Mouse (Mus musculus) large intestine, adult 2 months (tissue): Measurements from ENCODE around the gene Defb3. TPM values are rescaled to one million over a fixed set of nuclear protein-coding genes. Genes with fewer than 3 reads are reported as not detected.
"Not testable (repeated sequence)": the region's sequence is repeated elsewhere in the genome, so short reads cannot be mapped to it uniquely, and the experiment has no call there.

Experiments used
- DNase-seq: peaks from one replicate; pipeline ENCODE4 v3.0.0-alpha.2; 2012; ENCODE audit warnings: low read depth, low spot score
- WGBS: fragments of 180-500 bp; shearing (Covaris S2); methylation state at CpG from one replicate; pipeline ENCODE4 v1.1.7; 2018; 5-methylcytosine and 5-hydroxymethylcytosine counted together
- polyA plus RNA-seq: library from polyadenylated mRNA; depleted of rRNA; stranded (reverse); fragments of >200 nt; gene quantifications from 2 replicates; pipeline ENCODE4 v1.2.3, GENCODE M21; 2012; rRNA removed

The Defb3 gene
- polyA plus RNA-seq, result not detected in 2 replicates

DNA sequence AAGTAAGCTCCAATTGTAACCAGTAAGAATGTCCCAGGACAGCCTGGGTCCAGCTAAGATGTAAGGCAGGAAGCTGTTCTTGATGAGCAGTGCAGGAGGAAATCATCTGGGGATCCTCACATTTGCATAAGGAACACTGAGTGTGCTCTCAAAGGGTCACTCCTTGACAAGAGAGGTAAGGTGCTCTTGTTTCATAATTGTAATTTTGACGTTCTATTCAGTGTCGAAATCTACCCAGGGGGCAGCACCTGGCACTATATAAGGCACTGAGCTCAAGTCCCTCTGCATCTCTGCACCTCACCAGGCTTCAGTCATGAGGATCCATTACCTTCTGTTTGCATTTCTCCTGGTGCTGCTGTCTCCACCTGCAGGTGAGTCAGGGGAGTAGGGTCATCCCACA is at the start of gene Defb3:
Defb3 (plus strand) TSS at position 301 of the 400 bp plus-strand sequence.
- WGBS, result 57% methylated on average over 2 of the region's 2 CpGs
- DNase-seq, result not testable (repeated sequence)

DNA sequence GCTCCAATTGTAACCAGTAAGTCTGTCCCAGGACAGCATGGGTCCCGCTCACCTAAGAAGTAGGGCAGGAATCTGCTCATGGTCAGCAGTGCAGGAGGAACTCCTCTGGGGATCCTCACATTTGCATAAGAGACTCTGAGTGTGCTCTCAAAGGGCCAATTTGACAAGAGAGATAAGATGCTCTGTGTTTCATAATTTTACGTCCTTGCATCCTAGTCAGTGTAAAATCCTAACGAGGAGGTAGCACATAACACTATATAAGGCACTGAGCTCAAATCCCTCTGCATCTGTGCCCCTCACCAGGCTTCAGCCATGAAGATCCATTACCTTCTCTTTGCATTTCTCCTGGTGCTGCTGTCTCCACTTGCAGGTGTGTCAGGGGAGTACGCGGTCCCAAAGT is 45.9 kb upstream of the Defb3 start, which contains the start of gene Defb5:
Defb5 (plus strand) TSS at position 301 of the 400 bp plus-strand sequence.
- no peak for DNase-seq
- 92% methylated on average over 5 of the region's 5 CpGs for WGBS

DNA sequence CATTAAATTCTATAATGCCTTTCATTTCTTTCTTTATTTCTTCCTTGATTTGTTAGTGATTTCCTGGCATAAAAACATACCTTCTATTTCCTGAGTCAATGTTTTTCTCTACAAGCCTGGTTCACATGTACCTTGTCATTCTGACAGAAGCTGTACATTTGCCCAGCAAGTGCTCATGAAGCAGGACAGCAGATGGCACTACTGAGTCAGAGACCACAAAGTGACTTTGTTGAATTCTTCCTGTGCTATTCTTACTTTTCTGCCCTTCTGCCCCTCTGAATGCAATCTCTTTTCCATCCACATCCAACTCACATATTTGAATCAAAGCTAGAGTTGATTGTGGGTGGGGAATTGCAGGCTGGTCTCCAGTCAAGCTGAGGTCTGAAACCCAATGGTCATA is 35.0 kb upstream of the Defb3 start:
- no peak for DNase-seq

DNA sequence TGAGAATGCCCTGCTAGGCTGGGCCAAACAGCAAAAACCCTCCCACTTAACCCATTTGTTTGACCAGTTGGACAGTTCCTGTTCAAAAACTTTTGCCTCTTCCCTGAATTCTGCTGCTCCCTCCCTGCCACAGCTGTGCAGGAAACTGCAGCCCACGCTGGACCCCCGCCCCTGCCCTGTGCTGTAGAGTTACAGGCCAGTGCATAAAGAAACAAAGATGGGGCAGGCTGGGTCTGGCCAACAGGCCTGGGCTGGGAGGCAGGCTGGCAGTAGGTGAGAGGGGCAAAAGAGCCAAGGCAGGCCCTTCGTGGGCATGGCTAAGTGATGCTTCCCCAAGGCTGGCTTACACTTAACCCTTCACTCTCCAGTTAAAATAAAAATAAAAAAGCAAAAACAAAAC is 33.5 kb upstream of the Defb3 start:
- WGBS, result 34% methylated on average over 3 of the region's 3 CpGs
- no peak for DNase-seq

DNA sequence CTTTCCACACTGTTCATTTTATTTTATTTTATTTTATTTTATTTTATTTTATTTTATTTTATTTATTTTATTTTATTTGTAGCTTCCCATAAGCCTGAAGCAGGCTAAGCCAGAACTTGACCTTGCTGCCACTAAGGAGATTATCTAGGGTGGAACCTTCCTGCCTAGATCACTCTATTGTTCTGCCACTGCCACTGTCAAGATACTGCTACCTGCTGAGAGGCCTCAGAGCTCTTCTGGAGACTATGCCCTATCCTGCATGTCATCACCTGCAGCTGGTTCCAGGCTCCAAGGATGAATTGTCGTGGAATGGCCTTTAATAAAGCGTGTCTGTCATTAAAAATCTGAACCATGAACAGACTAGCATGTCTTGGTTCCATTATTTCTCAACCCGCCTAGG is 5.2 kb downstream of the Defb3 start:
- not testable (repeated sequence) for DNase-seq
- 56% methylated on average over 3 of the region's 3 CpGs for WGBS

DNA sequence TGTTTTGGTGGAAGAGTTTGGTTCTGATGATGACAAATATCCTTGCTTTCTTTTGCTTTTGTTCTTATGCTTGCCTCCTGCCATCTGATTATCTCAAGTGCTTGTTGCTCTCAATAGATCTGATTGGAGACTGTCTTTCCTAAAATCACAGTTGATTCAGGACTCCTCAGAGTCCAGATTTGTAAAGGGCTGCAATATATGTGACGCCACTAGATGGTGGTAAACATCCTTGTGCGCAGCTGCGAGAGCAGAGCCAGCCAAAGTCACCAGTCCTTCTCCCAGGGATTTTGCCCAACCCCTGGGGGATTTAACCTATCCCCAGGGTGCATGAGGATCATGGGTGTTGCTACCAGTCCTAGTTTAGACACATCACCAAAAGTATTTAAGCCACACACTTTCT is 38.7 kb downstream of the Defb3 start:
- DNase-seq, result no peak
- WGBS, result 4% methylated on average over 3 of the region's 3 CpGs

Other genes starting within 250 kb of the Defb3 start
- not detected in 2 replicates for gene Defb39, start 228.6 kb upstream of the Defb3 start, polyA plus RNA-seq
- gene Defb12, start 178.5 kb upstream of the Defb3 start, polyA plus RNA-seq, result not detected in 2 replicates
- not detected in 2 replicates for gene Defb34, start 169.6 kb upstream of the Defb3 start, polyA plus RNA-seq
- gene Gm45826, start 152.6 kb upstream of the Defb3 start, polyA plus RNA-seq, result not detected in 2 replicates
- not detected in 2 replicates for gene Defb14, start 99.0 kb upstream of the Defb3 start, polyA plus RNA-seq
- not detected in 2 replicates for gene Defb4, start 94.7 kb upstream of the Defb3 start, polyA plus RNA-seq
- gene Defb6, start 67.9 kb upstream of the Defb3 start, polyA plus RNA-seq, result not detected in 2 replicates
- not detected in 2 replicates for gene Defb46, start 53.4 kb upstream of the Defb3 start, polyA plus RNA-seq
- not detected in 2 replicates for gene Defb5, start 45.8 kb upstream of the Defb3 start, polyA plus RNA-seq
- not detected in 2 replicates for gene Defb8, start 154.2 kb downstream of the Defb3 start, polyA plus RNA-seq
- gene Defb7, start 201.7 kb downstream of the Defb3 start, polyA plus RNA-seq, result not detected in 2 replicates